Mouse (Mus musculus): Measurements from ENCODE around the gene Man2a1. TPM values are rescaled to one million over a fixed set of nuclear protein-coding genes. Genes with fewer than 3 reads are reported as not detected.
"Not testable (repeated sequence)": the region's sequence is repeated elsewhere in the genome, so short reads cannot be mapped to it uniquely, and the experiment has no call there.

Man2a1 gene
- total RNA-seq, 2 experiments from 2014 or later: 13.6 to 15.2 TPM

GRCm38 (mm10) chr17:64749146-64749545 lies 148.6 kb downstream of the Man2a1 start:
- DNase-seq (ENCODE audit: extremely low spot score in 1 of 2, low spot score in 1 of 2): no peak

- DNase-seq (ENCODE audit: extremely low spot score in 1 of 2, low spot score in 1 of 2): no peak
Measured at GRCm38 (mm10) chr17:64751249-64751648, 150.7 kb downstream of the Man2a1 start.

- no peak for DNase-seq (ENCODE audit: extremely low spot score in 1 of 2, low spot score in 1 of 2)
Measured at GRCm38 (mm10) chr17:64752126-64753019, 151.8 kb downstream of the Man2a1 start.

DNA sequence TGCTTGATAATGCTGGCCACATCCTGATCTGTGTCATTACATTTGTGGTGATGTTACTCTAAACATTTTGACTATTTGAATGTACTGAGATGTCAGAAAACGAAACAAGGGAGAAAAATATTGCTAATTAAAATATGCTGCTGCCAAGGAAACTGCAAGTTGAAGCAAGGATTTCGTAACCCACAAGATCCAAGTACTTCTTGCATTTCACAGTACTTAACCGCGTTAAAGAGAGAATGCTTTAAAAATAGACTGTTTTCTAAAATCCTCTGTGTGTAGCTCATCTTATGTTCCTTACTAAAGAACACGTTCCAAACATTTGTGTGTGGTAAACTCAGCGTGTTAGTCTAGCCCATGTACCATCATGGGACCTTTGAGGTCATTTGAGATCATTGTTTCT lies 153.0 kb downstream of the Man2a1 start:
- DNase-seq (ENCODE audit: extremely low spot score in 1 of 2, low spot score in 1 of 2): no peak

DNA sequence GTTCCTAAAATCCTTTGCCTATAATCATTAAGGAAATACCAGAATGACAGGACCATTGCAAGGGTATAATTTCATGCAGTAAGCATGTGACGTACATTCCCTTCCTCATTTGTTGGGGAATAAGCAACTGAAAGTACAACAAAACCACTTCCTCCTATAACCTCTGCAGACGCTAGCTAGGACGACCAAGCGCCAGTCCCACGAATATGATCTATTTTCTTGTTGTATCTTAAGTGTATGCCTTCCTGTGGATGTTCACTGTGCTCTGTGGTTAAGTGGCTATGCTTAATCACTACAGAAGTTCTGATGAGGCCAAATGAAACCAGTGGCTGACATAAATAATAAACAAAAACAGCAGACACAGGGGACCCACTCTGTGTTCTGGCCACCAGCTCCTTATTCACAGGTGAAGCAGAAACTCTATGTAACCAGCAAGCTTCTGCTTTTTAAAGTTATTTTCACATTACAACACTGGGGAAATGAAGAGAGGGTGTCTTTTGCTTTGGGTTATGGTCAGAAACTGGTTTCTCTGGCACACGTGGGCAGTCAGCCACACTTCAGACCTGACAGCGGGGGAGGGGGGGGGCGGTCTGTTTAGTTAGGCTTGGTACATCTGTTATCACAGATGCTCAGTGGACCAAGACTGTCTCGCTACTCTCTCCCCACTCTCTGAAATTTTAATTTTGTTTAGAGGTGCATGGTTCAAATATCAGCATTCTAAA lies 153.8 kb downstream of the Man2a1 start:
- DNase-seq (ENCODE audit: extremely low spot score in 1 of 2, low spot score in 1 of 2): no peak

- DNase-seq (ENCODE audit: extremely low spot score in 1 of 2, low spot score in 1 of 2): no peak
Measured at GRCm38 (mm10) chr17:64755191-64755590, 154.7 kb downstream of the Man2a1 start.

DNA sequence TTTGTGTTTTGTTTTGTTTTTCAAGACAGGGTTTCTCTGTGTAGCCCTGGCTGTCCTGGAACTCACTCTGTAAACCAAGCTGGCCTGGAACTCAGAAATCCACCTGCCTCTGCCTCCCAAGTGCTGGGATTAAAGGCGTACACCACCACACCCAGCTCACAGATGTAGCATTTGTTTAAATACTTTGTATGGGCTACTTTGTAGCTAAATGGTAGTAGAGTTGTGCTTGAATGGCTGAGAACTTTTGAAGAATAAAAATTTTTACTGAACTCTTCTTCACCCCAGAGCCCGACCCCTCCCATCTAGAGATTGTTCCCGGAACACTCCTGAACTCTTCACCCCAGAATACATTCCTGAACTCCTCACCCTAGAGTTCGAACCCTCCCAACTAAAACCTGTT lies 162.1 kb downstream of the Man2a1 start:
- not testable (repeated sequence) for DNase-seq (ENCODE audit: extremely low spot score in 1 of 2, low spot score in 1 of 2)

GRCm38 (mm10) chr17:64763491-64763890 lies 163.0 kb downstream of the Man2a1 start:
- no peak for DNase-seq (ENCODE audit: extremely low spot score in 1 of 2, low spot score in 1 of 2)

- no peak for DNase-seq (ENCODE audit: extremely low spot score in 1 of 2, low spot score in 1 of 2)
Measured at GRCm38 (mm10) chr17:64764175-64765122, 163.9 kb downstream of the Man2a1 start.

- no peak for DNase-seq (ENCODE audit: extremely low spot score in 1 of 2, low spot score in 1 of 2)
Measured at GRCm38 (mm10) chr17:64765286-64765685, 164.8 kb downstream of the Man2a1 start.

GRCm38 (mm10) chr17:64766507-64766906 lies 166.0 kb downstream of the Man2a1 start:
- DNase-seq (ENCODE audit: extremely low spot score in 1 of 2, low spot score in 1 of 2): no peak

GRCm38 (mm10) chr17:64770277-64770676 lies 169.7 kb downstream of the Man2a1 start:
- DNase-seq (ENCODE audit: extremely low spot score in 1 of 2, low spot score in 1 of 2): peak in 1 of 2 experiments; percentile 8

- DNase-seq (ENCODE audit: extremely low spot score in 1 of 2, low spot score in 1 of 2): no peak
Measured at GRCm38 (mm10) chr17:64772611-64773010, 172.1 kb downstream of the Man2a1 start.

DNA sequence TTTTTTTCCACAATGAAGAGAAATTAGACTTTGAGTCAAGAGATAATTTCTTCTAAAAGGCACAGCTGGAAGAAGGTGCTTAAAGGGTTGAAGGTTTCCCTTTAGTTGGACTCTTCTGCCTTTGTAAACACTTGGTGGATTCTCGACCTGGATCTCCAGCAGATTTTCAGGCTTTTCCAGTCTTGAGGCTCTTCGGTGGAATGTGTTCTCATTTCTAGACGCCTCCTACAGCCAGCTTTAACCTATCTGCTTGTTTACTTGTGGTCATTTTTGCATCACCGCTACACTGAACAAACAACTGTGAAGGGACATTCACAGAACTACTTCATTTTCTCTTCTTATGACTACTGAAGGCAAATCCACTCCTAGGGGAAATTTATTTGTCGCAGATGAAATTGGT lies 173.7 kb downstream of the Man2a1 start:
- no peak for DNase-seq (ENCODE audit: extremely low spot score in 1 of 2, low spot score in 1 of 2)

DNA sequence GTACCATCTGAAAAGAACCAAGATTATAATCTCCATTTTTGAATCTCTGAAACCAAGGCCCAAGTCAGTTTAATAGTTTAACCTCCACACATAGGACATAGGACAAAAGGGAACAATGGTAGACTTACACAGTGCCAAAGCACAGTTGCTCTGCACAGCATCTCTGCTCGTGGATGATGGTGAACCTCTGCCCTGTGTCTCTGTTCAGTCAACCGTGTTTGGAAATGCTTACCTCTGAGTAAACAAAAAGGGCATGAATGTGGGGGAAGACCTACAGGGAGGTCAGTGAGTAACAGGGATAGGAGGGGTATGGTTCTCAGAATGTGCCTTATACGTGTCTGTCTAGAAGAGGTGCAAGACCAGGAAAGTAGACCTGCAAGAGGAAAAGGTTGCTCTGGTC lies 177.8 kb downstream of the Man2a1 start:
- DNase-seq (ENCODE audit: extremely low spot score in 1 of 2, low spot score in 1 of 2): no peak

GRCm38 (mm10) chr17:64778756-64779155 lies 178.2 kb downstream of the Man2a1 start:
- no peak for DNase-seq (ENCODE audit: extremely low spot score in 1 of 2, low spot score in 1 of 2)

DNA sequence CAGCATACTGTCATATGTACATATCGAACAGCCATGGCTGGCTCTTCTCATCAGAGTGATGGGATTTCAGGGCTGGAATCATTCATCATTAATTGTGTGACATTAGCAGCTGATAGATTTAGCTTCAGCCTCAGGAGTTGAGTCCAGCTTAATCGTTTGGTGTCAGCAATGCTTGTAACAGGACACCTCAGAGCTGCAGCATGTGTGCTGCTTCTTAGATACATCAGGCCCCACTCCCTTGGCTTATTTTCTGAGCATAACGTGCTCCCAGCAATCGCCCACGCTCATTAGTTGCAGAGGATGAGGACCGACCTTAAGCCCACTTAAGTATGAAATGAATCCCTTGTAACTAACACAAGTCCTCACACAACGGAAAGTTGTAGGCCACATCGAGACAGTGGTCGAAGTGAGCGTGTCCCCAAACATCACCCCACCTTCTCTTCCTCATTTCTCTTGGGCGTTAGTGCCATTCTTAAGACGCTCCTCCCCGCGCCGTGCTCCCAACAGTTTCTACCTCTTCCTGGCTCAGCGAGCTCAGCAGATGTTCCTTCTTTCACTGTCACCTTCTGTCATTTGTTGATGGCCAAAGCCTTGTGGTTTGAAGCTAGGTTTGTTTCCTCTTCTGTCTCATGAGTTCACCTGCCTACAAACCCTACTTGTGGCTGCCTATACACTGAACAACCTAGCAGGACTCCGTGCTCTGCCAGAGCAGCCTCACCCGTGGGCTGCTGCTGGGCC lies 180.4 kb downstream of the Man2a1 start:
- DNase-seq (ENCODE audit: extremely low spot score in 1 of 2, low spot score in 1 of 2): no peak

DNA sequence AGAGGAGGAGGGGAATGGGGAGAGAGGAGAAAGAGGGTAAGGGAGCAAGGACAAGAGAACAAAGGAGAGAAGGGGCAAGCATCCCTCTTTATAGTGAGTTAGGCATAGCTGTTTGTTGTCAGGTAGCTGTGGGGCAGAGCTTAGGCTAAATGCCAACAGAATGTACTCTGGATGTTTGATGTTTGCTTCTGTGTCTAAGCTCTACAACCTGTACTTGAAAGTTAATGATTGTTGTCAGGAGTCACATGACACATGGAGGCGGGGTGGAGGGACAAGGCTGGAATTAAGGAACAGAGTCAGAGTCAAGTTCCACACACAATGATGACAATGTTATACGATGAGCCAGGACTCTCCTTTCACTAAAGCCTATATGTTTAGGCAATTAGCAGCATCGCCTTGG lies 181.8 kb downstream of the Man2a1 start:
- DNase-seq (ENCODE audit: extremely low spot score in 1 of 2, low spot score in 1 of 2): no peak

DNA sequence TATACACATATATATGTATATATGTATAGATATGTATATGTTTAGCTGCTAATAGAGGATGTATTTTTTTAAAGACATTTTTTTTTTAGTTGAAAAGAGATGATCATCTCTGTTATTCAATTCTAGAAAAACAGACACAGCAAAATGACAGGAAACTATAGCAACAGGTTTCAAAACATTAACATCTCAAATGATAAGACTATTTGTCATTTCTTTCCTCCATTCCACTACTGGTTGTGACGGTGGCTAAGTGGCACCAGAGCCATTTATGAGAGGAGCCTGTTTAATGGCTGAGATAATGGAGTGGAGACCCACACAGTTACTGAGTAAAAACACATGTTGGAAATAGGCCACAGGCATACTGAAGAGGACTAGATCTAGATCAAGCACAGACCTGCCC lies 185.4 kb downstream of the Man2a1 start:
- DNase-seq (ENCODE audit: extremely low spot score in 1 of 2, low spot score in 1 of 2): no peak

DNA sequence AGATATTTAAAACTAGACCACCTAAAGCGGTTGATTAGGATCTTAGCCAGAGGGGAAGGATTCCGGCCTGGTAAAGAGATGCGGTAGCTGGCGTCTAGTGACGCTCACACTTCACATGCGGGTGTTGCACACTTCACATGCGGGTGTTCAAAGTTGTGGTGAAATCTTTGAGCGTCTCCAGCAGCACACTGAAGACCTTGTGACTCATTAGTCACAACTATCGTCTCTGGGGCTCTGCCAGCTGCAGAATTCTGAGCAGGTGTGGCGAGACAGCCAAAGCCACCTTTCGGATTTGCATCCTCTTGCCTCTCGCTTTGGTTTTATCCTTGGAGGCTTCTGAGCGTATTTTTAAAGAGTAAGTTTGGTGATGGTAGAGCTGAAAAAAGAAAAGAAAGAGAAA lies 187.8 kb downstream of the Man2a1 start:
- DNase-seq (ENCODE audit: extremely low spot score in 1 of 2, low spot score in 1 of 2): no peak
